Mouse (Mus musculus) heart, embryonic 11.5 days (tissue): ENCODE measurements around the gene Hunk. TPM values are rescaled to one million over a fixed set of nuclear protein-coding genes. Genes with fewer than 3 reads are reported as not detected.
A peak's percentile ranks its signal among the peaks of the same experiment; 100 is the strongest.

Experiments used
- ATAC-seq: fragments of 200-750 bp; cut with Nextera tagmentation; replicated peaks from 2 replicates; pipeline ENCODE4 v1.8.0; 2017; ENCODE audit warnings: moderate library complexity; ENCODE audit not compliant: insufficient number of reproducible peaks, low FRiP score, low TSS enrichment
- H3K27ac ChIP-seq: fragments of 300-500 bp; sonication (generic); 2 replicates; pipeline ENCODE4 v1.5.1; 2014; ENCODE audit warnings: mild to moderate bottlenecking, low read depth, low read length
- H3K27me3 ChIP-seq: fragments of 300-500 bp; sonication (generic); 2 replicates; pipeline ENCODE4 v1.6.1; 2014; ENCODE audit warnings: mild to moderate bottlenecking, low read length, mixed read lengths; ENCODE audit not compliant: control insufficient read depth, insufficient read depth
- H3K36me3 ChIP-seq: fragments of 300-500 bp; sonication (generic); 2 replicates; pipeline ENCODE4 v1.6.1; 2014; ENCODE audit warnings: mild to moderate bottlenecking, low read length, moderate library complexity, mixed read lengths; ENCODE audit not compliant: control insufficient read depth, insufficient read depth
- H3K4me1 ChIP-seq: fragments of 300-500 bp; sonication (generic); 2 replicates; pipeline ENCODE4 v1.6.1; 2014; ENCODE audit warnings: low read length; ENCODE audit not compliant: control insufficient read depth, insufficient read depth
- H3K4me2 ChIP-seq: fragments of 300-500 bp; sonication (generic); 2 replicates; pipeline ENCODE4 v1.6.1; 2014; ENCODE audit warnings: mild to moderate bottlenecking, moderate library complexity
- H3K4me3 ChIP-seq: fragments of 300-500 bp; sonication (generic); 2 replicates; pipeline ENCODE4 v1.5.1; 2014; ENCODE audit warnings: low read depth, low read length
- H3K9ac ChIP-seq: fragments of 300-500 bp; sonication (generic); 2 replicates; pipeline ENCODE4 v1.6.1; 2014; ENCODE audit warnings: mild to moderate bottlenecking, low read depth, low read length, moderate library complexity
- H3K9me3 ChIP-seq: fragments of 300-500 bp; sonication (generic); replicated peaks from 2 replicates; pipeline ENCODE4 v1.6.1; 2016; ENCODE audit warnings: low read length; ENCODE audit not compliant: control insufficient read depth
- WGBS: fragments of 180-500 bp; shearing (Covaris S2); extraction: QIAGEN DNeasy Blood & Tissue Kit; methylation state at CpG from one replicate; pipeline ENCODE4 v1.1.7; 2014; ENCODE audit not compliant: insufficient replicate concordance; 5-methylcytosine and 5-hydroxymethylcytosine counted together
- polyA plus RNA-seq: library from polyadenylated mRNA; unstranded; fragments of >200 nt; fragmentation: Nextera tagmentation; extraction: Ambion mirVana; gene quantifications from 2 replicates; pipeline ENCODE4 v1.2.1, GENCODE M21; 2014

Hunk gene
- polyA plus RNA-seq, 1 experiment from 2014 or later, result 16.4 TPM

DNA sequence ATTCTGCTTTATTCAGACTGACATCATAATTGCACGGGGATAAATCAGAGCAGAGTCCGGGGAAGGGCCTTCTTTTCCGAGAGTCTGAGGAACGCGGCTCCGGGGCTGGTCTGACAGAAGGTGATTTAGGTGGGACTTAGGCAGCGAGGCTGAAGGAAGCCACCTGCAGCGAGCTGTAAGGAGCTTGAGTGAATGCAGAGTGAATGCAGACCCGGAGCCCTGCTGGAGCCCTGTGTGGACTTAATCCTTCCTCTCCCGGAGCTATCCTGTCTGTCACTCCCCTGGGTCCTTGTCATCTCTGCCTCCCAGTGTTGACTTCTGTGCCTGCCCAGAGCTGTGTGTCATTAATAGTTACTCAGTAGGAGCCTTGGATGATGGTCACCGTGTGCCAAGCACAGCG, 32.8 kb downstream of the Hunk start:
- Histone ChIP-seq H3K4me1 (peaks cover 55% of the 10 kb centered on the region), H3K36me3 (no peaks in the 10 kb centered on the region; the same call in 1 of the 2 replicates), H3K9me3 (no peaks in the 10 kb centered on the region), H3K4me2 (peak overlapping the region; percentile 20), H3K9ac (no peak overlapping the region), H3K27me3 (no peaks in the 10 kb centered on the region), H3K4me3 (no peak overlapping the region), H3K27ac (peak overlapping the region; percentile 58; the same call in 1 of the 2 replicates)
- 0 out of 2 replicates have a peak, but pooled peaks have one; percentile 8 for ATAC-seq
- 13% methylated on average over 12 of the region's 12 CpGs for WGBS

DNA sequence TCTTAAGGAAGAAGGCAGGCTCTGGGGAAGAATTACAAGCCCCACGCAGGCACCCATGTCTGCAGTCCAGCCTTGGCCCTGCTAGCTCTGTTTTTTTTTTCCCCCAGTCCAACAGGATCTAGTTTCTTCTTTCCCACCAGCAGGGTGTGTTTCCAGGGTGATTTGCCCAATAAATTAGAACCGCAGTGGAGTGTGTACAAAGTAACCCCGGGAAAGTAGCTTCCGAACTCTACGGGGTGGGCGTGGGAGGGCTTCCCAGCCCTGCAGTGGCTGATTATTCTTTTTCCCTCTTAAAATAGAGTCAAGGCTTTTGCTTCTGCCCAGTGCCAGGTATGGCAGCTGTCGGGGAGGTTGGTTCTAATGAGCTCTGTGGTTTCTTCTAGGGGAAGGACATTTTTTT, 35.3 kb downstream of the Hunk start:
- Histone ChIP-seq H3K27ac (peak overlapping the region; percentile 29; the same call in 1 of the 2 replicates), H3K4me3 (no peak overlapping the region), H3K27me3 (no peaks in the 10 kb centered on the region), H3K4me1 (peaks cover 71% of the 10 kb centered on the region), H3K9ac (no peak overlapping the region), H3K36me3 (no peaks in the 10 kb centered on the region; the same call in 1 of the 2 replicates), H3K9me3 (no peaks in the 10 kb centered on the region), H3K4me2 (no peak overlapping the region)
- 41% methylated on average over 7 of the region's 7 CpGs for WGBS
- no peak for ATAC-seq

DNA sequence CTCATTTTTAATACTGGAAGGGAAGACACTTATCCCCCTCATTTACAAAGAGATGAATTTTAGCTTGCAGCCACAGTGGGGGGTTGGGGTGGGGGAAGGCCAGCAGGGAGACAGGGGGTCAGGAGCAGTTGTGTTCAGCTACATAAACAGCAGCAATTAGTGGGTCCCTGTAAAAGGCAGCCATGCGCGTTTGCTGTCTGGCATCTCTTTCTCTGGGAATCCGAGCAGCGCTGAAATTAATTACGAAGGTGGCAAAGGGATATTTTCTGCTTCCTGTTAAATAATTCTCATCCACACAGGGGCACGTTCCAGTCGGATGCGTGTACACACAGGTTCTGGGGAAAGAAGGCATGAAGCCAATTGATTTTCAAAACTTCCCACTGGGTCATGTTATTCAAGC, 35.7 kb downstream of the Hunk start:
- H3K36me3 ChIP-seq, result no peaks in the 10 kb centered on the region; the same call in 1 of the 2 replicates
- no peaks in the 10 kb centered on the region for H3K27me3 ChIP-seq
- no peak overlapping the region for H3K4me3 ChIP-seq
- H3K4me1 ChIP-seq, result peaks cover 71% of the 10 kb centered on the region
- H3K27ac ChIP-seq, result peak overlapping the region; percentile 7
- H3K9ac ChIP-seq, result no peak overlapping the region; the same call in 1 of the 2 replicates
- H3K9me3 ChIP-seq, result no peaks in the 10 kb centered on the region
- H3K4me2 ChIP-seq, result no peak overlapping the region
- ATAC-seq, result no peak
- 61% methylated on average over 8 of the region's 8 CpGs for WGBS

DNA sequence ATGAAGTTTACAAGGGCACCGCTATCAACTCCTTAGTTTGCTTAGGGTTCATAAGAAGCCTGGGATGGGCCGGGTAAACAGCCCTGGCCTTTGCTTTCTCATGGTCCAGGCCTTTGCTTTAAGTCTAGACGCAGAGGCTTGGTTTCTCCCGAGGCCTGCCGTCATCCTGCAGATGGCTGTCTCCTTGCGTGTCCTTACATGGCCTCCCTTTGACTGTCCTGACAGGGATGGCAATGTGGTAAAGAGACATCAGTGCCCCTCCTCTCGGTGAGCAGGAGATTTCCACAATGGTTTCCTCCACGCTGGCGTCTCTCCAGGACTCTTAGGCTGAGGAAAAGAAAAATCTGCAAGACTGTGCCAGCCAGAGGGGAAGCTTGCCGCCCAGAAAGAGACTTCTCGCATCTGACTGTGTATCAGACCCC, 36.3 kb downstream of the Hunk start:
- ATAC-seq, result no peak
- Histone ChIP-seq H3K9me3 (no peaks in the 10 kb centered on the region), H3K9ac (peak overlapping the region; percentile 43; the same call in 1 of the 2 replicates), H3K36me3 (no peaks in the 10 kb centered on the region), H3K27ac (no peak overlapping the region; the same call in 1 of the 2 replicates), H3K4me2 (no peak overlapping the region), H3K27me3 (no peaks in the 10 kb centered on the region), H3K4me3 (no peak overlapping the region), H3K4me1 (peaks cover 71% of the 10 kb centered on the region)
- WGBS, result 53% methylated on average over 11 of the region's 11 CpGs

DNA sequence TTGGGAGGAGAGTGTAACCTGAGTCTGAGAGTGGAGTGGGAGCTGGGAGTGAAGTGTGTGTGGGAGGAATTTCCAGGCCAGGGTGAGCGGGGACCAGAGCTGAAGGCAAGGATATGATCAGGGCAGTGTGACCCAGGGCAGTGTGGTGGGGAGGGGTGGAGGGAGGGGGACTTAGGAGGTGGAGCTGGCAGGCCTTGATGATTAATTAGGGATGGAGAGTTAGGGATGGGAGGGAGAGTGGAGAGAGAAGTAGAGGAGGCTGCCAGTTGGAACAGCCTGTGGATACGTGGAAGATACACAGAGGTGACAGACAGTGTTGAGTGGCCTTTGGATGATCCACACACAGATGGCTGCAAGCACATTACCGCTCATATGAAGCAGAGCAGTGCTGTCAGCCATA, 38.1 kb downstream of the Hunk start:
- 10% methylated on average over 3 of the region's 3 CpGs for WGBS
- peak; percentile 64 for ATAC-seq
- Histone ChIP-seq H3K4me2 (peak overlapping the region; percentile 2; the same call in 1 of the 2 replicates), H3K4me3 (no peak overlapping the region), H3K27ac (peak overlapping the region; percentile 48), H3K9ac (no peak overlapping the region), H3K36me3 (no peaks in the 10 kb centered on the region), H3K27me3 (no peaks in the 10 kb centered on the region), H3K4me1 (peaks cover 64% of the 10 kb centered on the region), H3K9me3 (no peaks in the 10 kb centered on the region)

DNA sequence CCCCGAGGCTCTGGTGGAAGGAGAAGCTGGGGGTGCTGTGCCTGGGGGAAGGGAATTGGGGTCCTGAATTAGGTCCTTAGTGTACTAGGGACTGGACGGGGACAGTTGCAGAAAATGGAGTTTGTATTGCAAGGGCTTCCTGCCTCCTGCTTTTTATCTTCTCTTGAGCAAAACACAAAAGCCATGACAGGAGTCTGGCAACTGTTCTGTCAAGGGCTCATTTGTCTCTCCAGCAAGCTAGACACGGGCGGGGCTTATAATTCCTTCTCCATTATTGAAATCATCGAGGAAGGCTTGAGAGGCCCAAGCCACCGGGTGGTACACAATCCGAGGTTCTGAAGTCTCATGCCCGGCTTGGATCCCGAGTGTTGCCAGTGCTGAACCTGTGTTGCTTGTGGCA, 38.6 kb downstream of the Hunk start:
- H3K9me3 ChIP-seq, result no peaks in the 10 kb centered on the region
- no peak overlapping the region for H3K4me3 ChIP-seq
- no peaks in the 10 kb centered on the region for H3K27me3 ChIP-seq
- peak overlapping the region; percentile 20; the same call in 1 of the 2 replicates for H3K4me2 ChIP-seq
- H3K9ac ChIP-seq, result no peak overlapping the region
- H3K4me1 ChIP-seq, result peaks cover 62% of the 10 kb centered on the region
- ATAC-seq, result peak; percentile 6; the same call in 1 of the 2 replicates
- H3K27ac ChIP-seq, result peak overlapping the region; percentile 48
- WGBS, result 29% methylated on average over 9 of the region's 9 CpGs
- no peaks in the 10 kb centered on the region for H3K36me3 ChIP-seq

DNA sequence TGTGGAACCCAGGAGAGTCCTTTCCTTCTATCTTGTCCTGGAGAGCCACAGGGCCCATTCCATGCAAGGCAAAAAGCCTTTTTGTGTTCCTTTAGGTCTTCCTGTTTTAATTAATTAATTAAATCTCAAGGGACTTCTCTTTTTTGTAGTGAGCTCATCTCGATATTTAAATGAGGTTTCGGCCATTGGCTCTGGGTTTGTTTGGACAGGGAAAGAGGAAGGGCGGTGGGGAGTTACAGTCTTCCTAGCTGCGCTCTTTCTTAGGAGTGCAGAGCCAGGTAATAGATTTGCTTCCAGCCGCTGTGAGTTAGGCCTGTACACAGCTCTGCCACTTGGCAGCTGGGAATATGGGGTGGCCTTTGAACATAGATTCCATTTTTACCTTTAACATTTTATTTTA, 40.4 kb downstream of the Hunk start:
- Histone ChIP-seq H3K4me3 (no peak overlapping the region), H3K4me2 (no peak overlapping the region), H3K9me3 (no peaks in the 10 kb centered on the region), H3K36me3 (no peaks in the 10 kb centered on the region), H3K27ac (no peak overlapping the region), H3K4me1 (peaks cover 53% of the 10 kb centered on the region), H3K9ac (no peak overlapping the region), H3K27me3 (no peaks in the 10 kb centered on the region)
- ATAC-seq, result no peak
- WGBS, result 88% methylated on average over 5 of the region's 5 CpGs

DNA sequence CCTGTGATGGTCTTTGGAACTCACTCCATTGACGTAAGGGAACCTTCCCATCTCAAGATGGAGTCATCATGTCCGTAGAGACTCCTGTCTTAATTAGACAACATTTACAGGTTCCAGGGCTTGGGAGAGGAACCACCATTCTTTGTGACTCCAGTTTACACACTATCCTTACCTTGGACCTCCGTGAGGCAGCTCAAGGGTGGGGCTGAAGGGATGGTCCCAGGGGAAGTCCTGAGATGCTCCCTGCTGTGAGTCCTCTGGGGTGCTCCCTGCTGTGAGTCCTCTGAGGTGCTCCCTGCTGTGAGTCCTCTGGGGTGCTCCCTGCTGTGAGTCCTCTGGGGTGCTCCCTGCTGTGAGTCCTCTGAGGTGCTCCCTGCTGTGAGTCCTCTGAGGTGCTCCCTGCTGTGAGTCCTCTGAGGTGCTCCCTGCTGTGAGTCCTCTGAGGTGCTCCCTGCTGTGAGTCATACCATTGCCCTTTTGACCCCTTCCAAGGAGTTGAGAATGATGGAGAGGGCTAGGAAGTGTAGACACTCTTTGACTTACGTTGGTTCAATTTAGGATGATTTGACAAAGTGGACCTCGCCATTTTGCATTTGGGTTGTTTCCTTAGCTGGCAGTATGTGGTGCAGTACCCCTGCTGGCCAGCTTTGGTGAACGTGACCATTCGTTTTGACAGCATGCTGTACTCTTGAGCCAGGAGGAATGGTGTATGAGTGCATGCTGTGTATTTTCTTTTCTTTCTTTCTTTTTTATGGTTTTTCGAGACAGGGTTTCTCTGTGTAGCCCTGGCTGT, 42.2 kb downstream of the Hunk start:
- H3K9me3 ChIP-seq, result peaks cover 4% of the 10 kb centered on the region; the same call in 1 of the 2 replicates
- no peak overlapping the region for H3K4me2 ChIP-seq
- WGBS, result 87% methylated on average over 8 of the region's 8 CpGs
- ATAC-seq, result no peak
- no peak overlapping the region for H3K9ac ChIP-seq
- H3K36me3 ChIP-seq, result peaks cover 10% of the 10 kb centered on the region
- peaks cover 37% of the 10 kb centered on the region for H3K4me1 ChIP-seq
- H3K4me3 ChIP-seq, result no peak overlapping the region
- no peak overlapping the region for H3K27ac ChIP-seq
- H3K27me3 ChIP-seq, result no peaks in the 10 kb centered on the region
